Mouse (Mus musculus): ENCODE results near the gene Slc7a8. TPM values are rescaled to one million over a fixed set of nuclear protein-coding genes. Genes with fewer than 3 reads are reported as not detected.

The Slc7a8 gene
- polyA plus RNA-seq, 1 experiment from 2014 or later = 2.8 TPM

Other genes with a start within 250 kb of the Slc7a8 start
- gene Haus4, start 227.3 kb downstream of the Slc7a8 start, polyA plus RNA-seq (2015; fragmentation: Nextera tagmentation; extraction: Ambion mirVana) = 34.0 and 39.8 TPM in 2 replicates
- gene Ajuba, start 204.4 kb downstream of the Slc7a8 start, polyA plus RNA-seq (2015; fragmentation: Nextera tagmentation; extraction: Ambion mirVana) = 23.1 and 35.5 TPM in 2 replicates
- 4.8 and 5.0 TPM in 2 replicates for gene 4931414P19Rik, start 176.0 kb downstream of the Slc7a8 start, polyA plus RNA-seq (2015; fragmentation: Nextera tagmentation; extraction: Ambion mirVana)
- 294 and 335 TPM in 2 replicates for gene Psmb5, start 163.9 kb downstream of the Slc7a8 start, polyA plus RNA-seq (2015; fragmentation: Nextera tagmentation; extraction: Ambion mirVana)
- 1.7 and 17.6 TPM in 2 replicates for gene Psmb11, start 160.5 kb downstream of the Slc7a8 start, polyA plus RNA-seq (2015; fragmentation: Nextera tagmentation; extraction: Ambion mirVana)
- not detected in 2 replicates for gene Gm17606, start 141.0 kb downstream of the Slc7a8 start, polyA plus RNA-seq (2015; fragmentation: Nextera tagmentation; extraction: Ambion mirVana)
- gene Cdh24, start 140.6 kb downstream of the Slc7a8 start, polyA plus RNA-seq (2015; fragmentation: Nextera tagmentation; extraction: Ambion mirVana) = 1.6 and 2.1 TPM in 2 replicates
- 40.7 and 42.3 TPM in 2 replicates for gene 1700123O20Rik, start 95.7 kb downstream of the Slc7a8 start, polyA plus RNA-seq (2015; fragmentation: Nextera tagmentation; extraction: Ambion mirVana)
- 75.5 and 80.1 TPM in 2 replicates for gene Acin1, start 95.0 kb downstream of the Slc7a8 start, polyA plus RNA-seq (2015; fragmentation: Nextera tagmentation; extraction: Ambion mirVana)
- 0.15 and 0.16 TPM in 2 replicates for gene Gm29776, start 83.1 kb downstream of the Slc7a8 start, polyA plus RNA-seq (2015; fragmentation: Nextera tagmentation; extraction: Ambion mirVana)
- gene Cebpe, start 69.8 kb downstream of the Slc7a8 start, polyA plus RNA-seq (2015; fragmentation: Nextera tagmentation; extraction: Ambion mirVana) = 0.10 and 0.11 TPM in 2 replicates
- not detected in 2 replicates for gene Rnf212b, start 32.2 kb upstream of the Slc7a8 start, polyA plus RNA-seq (2015; fragmentation: Nextera tagmentation; extraction: Ambion mirVana)
- 5.4 and 7.1 TPM in 2 replicates for gene Homez, start 89.0 kb upstream of the Slc7a8 start, polyA plus RNA-seq (2015; fragmentation: Nextera tagmentation; extraction: Ambion mirVana)
- gene Ppp1r3e, start 95.6 kb upstream of the Slc7a8 start, polyA plus RNA-seq (2015; fragmentation: Nextera tagmentation; extraction: Ambion mirVana) = 1.2 and 1.5 TPM in 2 replicates
- gene Bcl2l2, start 101.4 kb upstream of the Slc7a8 start, polyA plus RNA-seq (2015; fragmentation: Nextera tagmentation; extraction: Ambion mirVana) = 3.3 and 3.4 TPM in 2 replicates
- gene Gm20521, start 101.5 kb upstream of the Slc7a8 start, polyA plus RNA-seq (2015; fragmentation: Nextera tagmentation; extraction: Ambion mirVana) = not detected in 2 replicates
- 56.5 and 73.4 TPM in 2 replicates for gene Pabpn1, start 110.6 kb upstream of the Slc7a8 start, polyA plus RNA-seq (2015; fragmentation: Nextera tagmentation; extraction: Ambion mirVana)
- gene Slc22a17, start 131.2 kb upstream of the Slc7a8 start, polyA plus RNA-seq (2015; fragmentation: Nextera tagmentation; extraction: Ambion mirVana) = 30.2 and 40.9 TPM in 2 replicates
- gene Efs, start 144.2 kb upstream of the Slc7a8 start, polyA plus RNA-seq (2015; fragmentation: Nextera tagmentation; extraction: Ambion mirVana) = 10.6 and 18.8 TPM in 2 replicates
- gene Il25, start 150.7 kb upstream of the Slc7a8 start, polyA plus RNA-seq (2015; fragmentation: Nextera tagmentation; extraction: Ambion mirVana) = not detected in 2 replicates
- gene Cmtm5, start 154.3 kb upstream of the Slc7a8 start, polyA plus RNA-seq (2015; fragmentation: Nextera tagmentation; extraction: Ambion mirVana) = 0.74 and 2.4 TPM in 2 replicates
- gene Myh6, start 185.0 kb upstream of the Slc7a8 start, polyA plus RNA-seq (2015; fragmentation: Nextera tagmentation; extraction: Ambion mirVana) = 2,004 and 2,041 TPM in 2 replicates
- gene Gm17428, start 195.0 kb upstream of the Slc7a8 start, polyA plus RNA-seq (2015; fragmentation: Nextera tagmentation; extraction: Ambion mirVana) = not detected in 2 replicates
- 4,763 and 4,914 TPM in 2 replicates for gene Myh7, start 212.7 kb upstream of the Slc7a8 start, polyA plus RNA-seq (2015; fragmentation: Nextera tagmentation; extraction: Ambion mirVana)
- gene Ngdn, start 233.5 kb upstream of the Slc7a8 start, polyA plus RNA-seq (2015; fragmentation: Nextera tagmentation; extraction: Ambion mirVana) = 56.2 and 57.1 TPM in 2 replicates